Mouse (Mus musculus) forebrain, embryonic 12.5 days (tissue): Measurements from ENCODE around the gene Olfr313. TPM values are rescaled to one million over a fixed set of nuclear protein-coding genes. Genes with fewer than 3 reads are reported as not detected.
"Not testable (repeated sequence)": the region's sequence is repeated elsewhere in the genome, so short reads cannot be mapped to it uniquely, and the experiment has no call there.

Experiments
- ATAC-seq: fragments of 200-750 bp; cut with Nextera tagmentation; 2 replicates; pipeline ENCODE4 v1.8.0; 2017; ENCODE audit warnings: moderate TSS enrichment; ENCODE audit not compliant: low FRiP score
- H3K27ac ChIP-seq: fragments of 300-500 bp; sonication (generic); 2 replicates; pipeline ENCODE4 v1.5.1; 2016; ENCODE audit warnings: mild to moderate bottlenecking
- H3K27me3 ChIP-seq: fragments of 300-500 bp; sonication (generic); 2 replicates; pipeline ENCODE4 v1.6.1; 2016; ENCODE audit warnings: mild to moderate bottlenecking
- H3K36me3 ChIP-seq: fragments of 300-500 bp; sonication (generic); replicated peaks from 2 replicates; pipeline ENCODE4 v1.6.1; 2016; ENCODE audit warnings: mild to moderate bottlenecking
- H3K4me1 ChIP-seq: fragments of 300-500 bp; sonication (generic); 2 replicates; pipeline ENCODE4 v1.6.1; 2016
- H3K4me2 ChIP-seq: fragments of 300-500 bp; sonication (generic); 2 replicates; pipeline ENCODE4 v1.6.1; 2016; ENCODE audit warnings: mild to moderate bottlenecking, moderate library complexity
- H3K4me3 ChIP-seq: fragments of 300-500 bp; sonication (generic); replicated peaks from 2 replicates; pipeline ENCODE4 v1.5.1; 2016; ENCODE audit warnings: mild to moderate bottlenecking
- H3K9ac ChIP-seq: fragments of 300-500 bp; sonication (generic); 2 replicates; pipeline ENCODE4 v1.6.1; 2016; ENCODE audit warnings: mild to moderate bottlenecking
- H3K9me3 ChIP-seq: fragments of 300-500 bp; sonication (generic); 2 replicates; pipeline ENCODE4 v1.6.1; 2016
- WGBS: fragments of 180-500 bp; shearing (Covaris S2); methylation state at CpG from one replicate; pipeline ENCODE4 v1.1.7; 2016; 5-methylcytosine and 5-hydroxymethylcytosine counted together
- polyA plus RNA-seq: library from polyadenylated mRNA; unstranded; fragments of >200 nt; fragmentation: Nextera tagmentation; extraction: Ambion mirVana; gene quantifications from 2 replicates; pipeline ENCODE4 v1.2.1, GENCODE M21; 2016

The Olfr313 gene
- polyA plus RNA-seq = not detected in 2 replicates

GRCm38 (mm10) chr11:58814700-58815099, at the start of gene Olfr313:
Gene Olfr313 (plus strand): TSS chr11:58815000.
- H3K36me3 ChIP-seq, H3K27me3 ChIP-seq, ATAC-seq, H3K9me3 ChIP-seq, H3K4me1 ChIP-seq, H3K4me2 ChIP-seq, H3K27ac ChIP-seq, H3K4me3 ChIP-seq, H3K9ac ChIP-seq: not testable (repeated sequence)
- WGBS = 75% methylated on average over 1 of the region's 1 CpGs

- no peak within 1 kb of the TSS for H3K9ac ChIP-seq
- H3K4me1 ChIP-seq = no peaks in the 10 kb centered on the region
- H3K9me3 ChIP-seq = no peaks in the 10 kb centered on the region
- no peak within 1 kb of the TSS for H3K27ac ChIP-seq
- no peak within 1 kb of the TSS for H3K4me2 ChIP-seq
- no peaks in the 10 kb centered on the region for H3K36me3 ChIP-seq
- no peak within 1 kb of the TSS for H3K4me3 ChIP-seq
- H3K27me3 ChIP-seq = no peaks in the 10 kb centered on the region
- ATAC-seq = no peak
Observed at GRCm38 (mm10) chr11:58772888-58773287, 41.9 kb upstream of the Olfr313 start, which contains the start of gene Olfr315. Gene Olfr315 (plus strand): TSS chr11:58773188.

GRCm38 (mm10) chr11:58782480-58783089, 32.2 kb upstream of the Olfr313 start, which contains the start of gene Olfr314:
Gene Olfr314 (plus strand): TSS chr11:58782952.
- Histone ChIP-seq H3K9ac (no peak within 1 kb of the TSS), H3K27me3 (no peaks in the 10 kb centered on the region), H3K36me3 (no peaks in the 10 kb centered on the region), H3K4me3 (no peak within 1 kb of the TSS), H3K4me1 (no peaks in the 10 kb centered on the region), H3K9me3 (no peaks in the 10 kb centered on the region), H3K27ac (no peak within 1 kb of the TSS), H3K4me2 (no peak within 1 kb of the TSS)
- ATAC-seq = no peak
- 84% methylated on average over 6 of the region's 6 CpGs for WGBS

DNA sequence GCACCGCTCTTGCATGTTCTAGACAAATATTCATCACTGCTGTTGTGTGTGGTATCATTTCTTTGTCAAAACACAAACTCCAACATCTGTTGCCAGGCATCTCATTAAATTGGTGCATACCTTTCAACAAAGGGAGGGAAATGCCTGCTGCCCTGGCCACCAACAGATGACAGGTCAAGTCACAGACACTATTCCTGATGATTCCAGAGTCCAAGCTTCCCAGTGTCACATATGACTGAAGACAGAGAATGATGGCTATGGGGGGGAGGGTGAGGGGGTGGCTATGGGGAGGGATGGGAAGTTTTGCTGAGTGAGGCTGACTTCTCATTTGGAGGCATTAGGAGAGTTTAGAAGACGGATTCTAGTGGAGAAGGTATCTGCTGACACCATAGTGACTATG, 30.6 kb upstream of the Olfr313 start:
- WGBS = 85% methylated on average over 2 of the region's 2 CpGs
- no peak overlapping the region for H3K9ac ChIP-seq
- H3K4me2 ChIP-seq = no peak overlapping the region
- no peaks in the 10 kb centered on the region for H3K9me3 ChIP-seq
- no peaks in the 10 kb centered on the region for H3K36me3 ChIP-seq
- 0 out of 2 replicates have a peak, but pooled peaks cover under 1% of the 10 kb centered on the region for H3K4me1 ChIP-seq
- no peak overlapping the region for H3K4me3 ChIP-seq
- no peak overlapping the region for H3K27ac ChIP-seq
- no peaks in the 10 kb centered on the region for H3K27me3 ChIP-seq
- no peak for ATAC-seq

DNA sequence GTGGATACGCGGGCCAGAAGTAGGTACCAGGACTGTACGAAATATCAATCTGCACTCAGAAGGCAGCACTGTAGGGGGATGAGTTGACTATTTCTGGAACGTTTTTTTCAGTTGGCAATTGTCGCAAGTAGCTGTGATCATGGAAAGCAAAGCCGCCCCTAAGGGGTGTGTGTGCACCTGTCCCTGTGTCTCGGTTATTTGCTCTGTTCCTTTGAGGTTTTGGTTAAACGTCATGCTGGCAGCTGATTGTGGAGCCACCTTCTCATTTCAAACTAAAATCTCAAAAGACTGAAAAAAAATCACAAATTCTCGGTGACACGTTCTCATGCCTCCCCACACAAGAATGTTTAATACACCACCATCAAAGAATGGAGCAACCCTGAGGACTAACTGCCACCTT, 27.1 kb upstream of the Olfr313 start:
- H3K27ac ChIP-seq = no peak overlapping the region

DNA sequence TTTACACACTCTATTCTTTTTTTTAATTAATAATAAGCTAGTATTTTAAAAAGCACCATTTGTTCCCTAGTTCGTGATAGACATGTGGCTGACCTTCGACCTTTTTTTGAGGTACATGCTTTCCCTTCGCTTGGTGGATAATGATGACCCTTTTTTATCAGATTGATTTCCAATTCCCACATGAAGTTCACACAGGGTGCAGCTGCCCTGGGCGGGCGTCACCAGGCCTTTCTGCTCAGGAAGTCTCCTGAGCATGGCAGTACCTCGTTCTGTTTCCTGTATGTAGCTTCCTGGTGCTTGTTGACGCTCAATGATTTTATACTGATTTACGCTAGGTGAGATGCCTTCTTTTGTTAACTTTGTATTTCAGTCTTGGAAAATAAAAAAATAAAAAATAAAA, 26.5 kb upstream of the Olfr313 start:
- Histone ChIP-seq H3K9me3 (no peaks in the 10 kb centered on the region), H3K4me3 (no peak overlapping the region), H3K27ac (no peak overlapping the region), H3K4me2 (no peak overlapping the region), H3K27me3 (no peaks in the 10 kb centered on the region), H3K4me1 (peaks cover 9% of the 10 kb centered on the region; the same call in 1 of the 2 replicates), H3K36me3 (no peaks in the 10 kb centered on the region), H3K9ac (no peak overlapping the region)
- WGBS = 82% methylated on average over 8 of the region's 8 CpGs
- no peak for ATAC-seq

More for the DNA sequence above, 27.1 kb upstream of the Olfr313 start:
- 95% methylated on average over 10 of the region's 10 CpGs for WGBS
- Histone ChIP-seq H3K9me3 (no peaks in the 10 kb centered on the region), H3K4me3 (no peak overlapping the region), H3K4me1 (peaks cover 9% of the 10 kb centered on the region; the same call in 1 of the 2 replicates), H3K4me2 (no peak overlapping the region), H3K9ac (no peak overlapping the region), H3K27me3 (no peaks in the 10 kb centered on the region), H3K36me3 (no peaks in the 10 kb centered on the region)
- ATAC-seq = no peak

GRCm38 (mm10) chr11:58789532-58789931, 25.3 kb upstream of the Olfr313 start:
- Histone ChIP-seq H3K9me3 (no peaks in the 10 kb centered on the region), H3K27me3 (no peaks in the 10 kb centered on the region), H3K4me2 (no peak overlapping the region), H3K4me3 (no peak overlapping the region), H3K27ac (no peak overlapping the region), H3K9ac (no peak overlapping the region), H3K4me1 (peaks cover 9% of the 10 kb centered on the region; the same call in 1 of the 2 replicates), H3K36me3 (no peaks in the 10 kb centered on the region)
- 20% methylated on average over 3 of the region's 3 CpGs for WGBS
- ATAC-seq = no peak

GRCm38 (mm10) chr11:58790053-58790452, 24.7 kb upstream of the Olfr313 start:
- Histone ChIP-seq H3K27me3 (no peaks in the 10 kb centered on the region), H3K27ac (no peak overlapping the region), H3K9me3 (no peaks in the 10 kb centered on the region), H3K9ac (no peak overlapping the region), H3K4me1 (peaks cover 9% of the 10 kb centered on the region; the same call in 1 of the 2 replicates), H3K4me2 (no peak overlapping the region), H3K4me3 (no peak overlapping the region), H3K36me3 (no peaks in the 10 kb centered on the region)
- no peak for ATAC-seq
- WGBS = 54% methylated on average over 2 of the region's 2 CpGs

DNA sequence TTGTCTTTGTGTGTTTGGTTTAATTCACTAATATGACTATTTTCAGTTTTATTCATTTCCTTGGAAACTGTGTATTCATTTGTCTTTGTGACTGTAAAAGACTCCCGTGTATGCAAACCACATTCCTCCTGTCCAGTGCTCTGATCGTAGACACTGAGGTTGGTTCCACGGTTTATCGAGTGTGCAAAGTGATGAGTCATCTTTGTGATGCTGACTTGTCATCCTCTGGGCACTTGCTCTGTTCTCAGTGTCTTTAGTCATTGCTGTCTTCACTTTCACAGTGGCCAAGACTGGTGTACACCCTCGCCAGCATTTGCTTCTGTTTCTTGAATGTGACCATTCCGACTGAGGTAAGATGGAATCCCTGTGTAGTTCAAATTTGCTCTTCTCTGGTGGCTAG, 24.2 kb upstream of the Olfr313 start:
- Histone ChIP-seq H3K4me2 (no peak overlapping the region), H3K27me3 (no peaks in the 10 kb centered on the region), H3K36me3 (no peaks in the 10 kb centered on the region), H3K9me3 (no peaks in the 10 kb centered on the region), H3K4me1 (peaks cover 9% of the 10 kb centered on the region; the same call in 1 of the 2 replicates), H3K27ac (no peak overlapping the region), H3K9ac (no peak overlapping the region), H3K4me3 (no peak overlapping the region)
- ATAC-seq = no peak
- 86% methylated on average over 6 of the region's 6 CpGs for WGBS

GRCm38 (mm10) chr11:58795856-58796255, 18.9 kb upstream of the Olfr313 start:
- H3K27ac ChIP-seq = no peak overlapping the region
- WGBS = 90% methylated on average over 2 of the region's 2 CpGs
- ATAC-seq = no peak

DNA sequence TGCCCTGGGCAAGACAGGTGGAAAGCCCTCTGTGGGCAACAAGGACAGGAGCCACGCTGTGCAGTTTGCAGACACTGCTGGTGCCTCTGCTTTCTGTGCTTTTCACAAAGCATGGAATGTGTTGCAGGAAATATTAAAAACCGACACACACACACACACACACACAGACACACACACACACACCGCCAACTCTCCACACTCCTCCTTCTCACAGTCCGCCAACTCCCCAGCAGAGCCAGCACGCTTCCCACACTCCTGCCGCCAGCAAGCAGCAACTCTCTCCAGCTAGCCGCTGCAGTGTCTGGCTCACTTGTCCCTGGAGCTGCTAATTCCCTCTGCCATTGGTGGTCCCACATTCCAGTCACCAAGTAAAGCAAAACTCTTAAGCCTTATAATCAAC, 17.9 kb upstream of the Olfr313 start:
- Histone ChIP-seq H3K9ac (no peak overlapping the region), H3K27ac (no peak overlapping the region), H3K4me2 (no peak overlapping the region), H3K4me3 (no peak overlapping the region), H3K36me3 (no peaks in the 10 kb centered on the region), H3K27me3 (no peaks in the 10 kb centered on the region), H3K9me3 (no peaks in the 10 kb centered on the region), H3K4me1 (peaks cover 8% of the 10 kb centered on the region)
- ATAC-seq = no peak
- 78% methylated on average over 7 of the region's 7 CpGs for WGBS

More at GRCm38 (mm10) chr11:58795856-58796255, 18.9 kb upstream of the Olfr313 start:
- Histone ChIP-seq H3K9me3 (no peaks in the 10 kb centered on the region), H3K4me3 (no peak overlapping the region), H3K4me2 (no peak overlapping the region), H3K36me3 (no peaks in the 10 kb centered on the region), H3K4me1 (no peaks in the 10 kb centered on the region), H3K27me3 (no peaks in the 10 kb centered on the region), H3K9ac (no peak overlapping the region)

- WGBS = 83% methylated on average over 5 of the region's 5 CpGs
Observed at GRCm38 (mm10) chr11:58799747-58800146, 15.1 kb upstream of the Olfr313 start.

More at GRCm38 (mm10) chr11:58799747-58800146, 15.1 kb upstream of the Olfr313 start:
- Histone ChIP-seq H3K9me3 (no peaks in the 10 kb centered on the region), H3K4me2 (no peak overlapping the region), H3K36me3 (no peaks in the 10 kb centered on the region), H3K9ac (no peak overlapping the region), H3K4me1 (peaks cover 15% of the 10 kb centered on the region), H3K4me3 (no peak overlapping the region), H3K27me3 (no peaks in the 10 kb centered on the region), H3K27ac (no peak overlapping the region)
- no peak for ATAC-seq
